Mouse (Mus musculus) retina, adult 2 months (tissue): ENCODE results near the gene Mup6.
"Not testable (repeated sequence)": the region's sequence is repeated elsewhere in the genome, so short reads cannot be mapped to it uniquely, and the experiment has no call there.

ENCODE experiments used
- DNase-seq: peaks from one replicate; pipeline ENCODE4 v3.0.0-alpha.2; 2012; ENCODE audit warnings: low read depth, low spot score

Mup6 gene

GRCm38 (mm10) chr4:59963405-59964344, at the start of gene Mup6:
Mup6 (plus strand) TSS chr4:59964294.
- no peak for DNase-seq

GRCm38 (mm10) chr4:59914608-59915403, 49.3 kb upstream of the Mup6 start, which contains the start of gene Slc46a2:
Slc46a2 (minus strand) TSS chr4:59915056.
- DNase-seq = no peak

GRCm38 (mm10) chr4:59917966-59918365, 46.1 kb upstream of the Mup6 start:
- DNase-seq = no peak

- no peak for DNase-seq
Observed at GRCm38 (mm10) chr4:59925082-59925481, 39.0 kb upstream of the Mup6 start.

- no peak for DNase-seq
Observed at GRCm38 (mm10) chr4:59927666-59928065, 36.4 kb upstream of the Mup6 start.

GRCm38 (mm10) chr4:59928347-59928746, 35.7 kb upstream of the Mup6 start:
- no peak for DNase-seq

GRCm38 (mm10) chr4:59932505-59933281, 31.4 kb upstream of the Mup6 start:
- DNase-seq = no peak

GRCm38 (mm10) chr4:59937543-59937942, 26.6 kb upstream of the Mup6 start:
- no peak for DNase-seq

GRCm38 (mm10) chr4:59960610-59961009, 3.5 kb upstream of the Mup6 start, which contains the start of gene Mup4:
Mup4 (minus strand) TSS chr4:59960710.
- DNase-seq = no peak

- DNase-seq = not testable (repeated sequence)
Observed at GRCm38 (mm10) chr4:59997894-59998293, 33.8 kb downstream of the Mup6 start.

- DNase-seq = not testable (repeated sequence)
Observed at GRCm38 (mm10) chr4:60020141-60020540, 56.0 kb downstream of the Mup6 start.

GRCm38 (mm10) chr4:60029334-60030111, 65.4 kb downstream of the Mup6 start:
- DNase-seq = not testable (repeated sequence)
